Mouse (Mus musculus) ovary, postnatal 36 days (tissue): ENCODE measurements around the gene Bglap2.
"Not testable (repeated sequence)": the region's sequence is repeated elsewhere in the genome, so short reads cannot be mapped to it uniquely, and the experiment has no call there.

Experiments
- DNase-seq: peaks from one replicate; pipeline ENCODE4 v3.0.0; 2022; ENCODE audit warnings: low spot score, mixed read lengths

Gene Bglap2

GRCm38 (mm10) chr3:88393776-88394375, 15.4 kb upstream of the Bglap2 start:
- no peak for DNase-seq

GRCm38 (mm10) chr3:88384364-88384763, 5.9 kb upstream of the Bglap2 start, which contains the start of gene Bglap:
Gene Bglap, minus strand, starts transcription at chr3:88384464.
- no peak for DNase-seq

DNA sequence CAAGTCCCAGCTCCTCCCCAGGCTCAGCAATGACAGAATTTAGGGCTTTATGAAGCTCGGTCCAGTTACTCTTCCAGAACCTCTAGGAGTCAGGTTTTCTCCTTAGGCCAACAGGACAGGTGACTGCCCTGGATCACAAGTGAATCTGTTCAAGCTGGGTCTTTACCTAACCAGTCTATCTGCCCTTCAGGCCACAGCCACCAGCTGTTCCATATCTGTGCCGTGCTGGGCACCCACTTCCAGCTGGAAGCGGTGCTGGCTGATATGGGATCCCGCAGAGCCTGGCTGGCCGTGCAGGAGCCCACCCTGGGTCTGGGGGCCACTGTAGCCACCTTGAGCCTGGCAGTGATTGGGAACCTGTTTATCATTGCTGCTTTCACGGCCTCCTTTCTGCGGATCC, 3.9 kb upstream of the Bglap2 start:
- not testable (repeated sequence) for DNase-seq

DNA sequence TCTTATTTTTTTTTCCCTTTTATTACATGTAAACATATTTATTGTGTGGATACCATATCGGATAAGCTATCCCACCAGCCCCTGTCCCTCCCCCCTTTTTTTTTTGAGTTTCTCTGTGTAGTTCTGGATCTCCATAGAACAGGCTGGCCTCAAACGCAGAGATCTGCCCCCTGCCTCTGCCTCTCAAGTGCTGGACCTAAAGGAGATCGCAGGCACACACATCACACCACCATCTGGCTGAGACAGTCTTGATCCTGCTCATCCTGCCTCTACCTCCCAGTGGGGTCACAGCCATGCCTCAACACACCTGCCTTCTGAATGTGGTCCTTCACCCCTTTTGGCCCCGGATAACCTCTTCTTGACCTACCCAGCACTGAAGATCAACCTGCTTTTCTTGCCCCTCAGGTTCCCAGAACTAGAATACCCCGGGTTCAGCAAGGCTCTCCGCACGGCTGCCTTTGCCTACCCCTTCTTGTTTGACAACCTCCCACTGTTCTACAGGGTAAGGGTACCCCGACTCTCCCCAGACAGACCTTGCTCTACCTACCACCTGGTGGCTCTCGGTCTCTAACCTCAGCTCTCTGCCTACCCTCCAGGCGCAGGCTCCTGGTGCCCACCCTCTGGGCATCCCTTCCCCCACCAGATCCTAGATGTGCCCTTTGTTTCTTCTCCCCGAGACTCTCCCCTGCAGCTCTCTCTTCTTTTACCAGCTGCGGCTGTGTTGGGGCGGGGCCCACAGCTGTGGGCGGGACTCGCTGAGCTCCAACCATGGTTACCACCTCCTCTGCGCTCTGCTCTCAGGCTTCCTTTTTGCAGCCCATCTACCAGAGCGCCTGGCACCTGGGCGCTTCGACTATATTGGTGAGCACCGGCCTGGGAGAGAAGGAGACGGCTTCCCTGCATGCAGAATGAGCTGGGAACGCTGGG, 3.2 kb upstream of the Bglap2 start:
- not testable (repeated sequence) for DNase-seq

DNA sequence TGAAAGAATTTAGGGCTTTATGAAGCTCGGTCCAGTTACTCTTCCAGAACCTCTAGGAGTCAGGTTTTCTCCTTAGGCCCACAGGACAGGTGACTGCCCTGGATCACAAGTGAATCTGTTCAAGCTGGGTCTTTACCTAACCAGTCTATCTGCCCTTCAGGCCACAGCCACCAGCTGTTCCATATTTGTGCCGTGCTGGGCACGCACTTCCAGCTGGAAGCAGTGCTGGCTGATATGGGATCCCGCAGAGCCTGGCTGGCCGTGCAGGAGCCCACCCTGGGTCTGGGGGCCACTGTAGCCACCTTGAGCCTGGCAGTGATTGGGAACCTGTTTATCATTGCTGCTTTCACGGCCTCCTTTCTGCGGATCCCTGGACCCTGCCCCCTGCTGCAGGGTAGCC, 1.9 kb downstream of the Bglap2 start:
- peak; percentile 1 for DNase-seq

- DNase-seq: peak; percentile 24
These were observed 2.5 kb downstream of the Bglap2 start for GRCm38 (mm10) chr3:88375750-88376626.

DNA sequence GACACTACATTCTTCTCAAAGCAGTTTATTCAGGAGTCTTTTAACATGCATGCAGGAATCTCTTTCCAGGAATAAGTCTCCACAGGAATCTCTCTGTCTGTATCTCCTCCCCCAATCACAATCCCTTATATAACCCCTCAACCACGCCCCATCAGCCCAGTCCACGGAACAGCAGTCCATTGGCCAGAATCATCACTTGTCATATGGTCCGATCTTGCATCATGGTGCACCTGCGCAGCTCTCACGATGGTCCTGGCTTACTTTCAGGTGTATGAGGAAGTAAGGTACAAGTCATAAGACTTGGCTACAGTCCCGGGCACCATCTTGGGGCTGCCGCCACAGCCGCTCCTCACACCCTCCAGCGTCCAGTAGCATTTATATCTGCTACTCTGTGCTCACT, 5.9 kb downstream of the Bglap2 start, which contains the start of gene Bglap3:
Bglap3 (minus strand) TSS at position 101 of the 400 bp plus-strand sequence.
- not testable (repeated sequence) for DNase-seq

GRCm38 (mm10) chr3:88368511-88368910, 10.0 kb downstream of the Bglap2 start:
- DNase-seq: peak; percentile 2

GRCm38 (mm10) chr3:88367517-88367916, 11.0 kb downstream of the Bglap2 start:
- DNase-seq: not testable (repeated sequence)

DNA sequence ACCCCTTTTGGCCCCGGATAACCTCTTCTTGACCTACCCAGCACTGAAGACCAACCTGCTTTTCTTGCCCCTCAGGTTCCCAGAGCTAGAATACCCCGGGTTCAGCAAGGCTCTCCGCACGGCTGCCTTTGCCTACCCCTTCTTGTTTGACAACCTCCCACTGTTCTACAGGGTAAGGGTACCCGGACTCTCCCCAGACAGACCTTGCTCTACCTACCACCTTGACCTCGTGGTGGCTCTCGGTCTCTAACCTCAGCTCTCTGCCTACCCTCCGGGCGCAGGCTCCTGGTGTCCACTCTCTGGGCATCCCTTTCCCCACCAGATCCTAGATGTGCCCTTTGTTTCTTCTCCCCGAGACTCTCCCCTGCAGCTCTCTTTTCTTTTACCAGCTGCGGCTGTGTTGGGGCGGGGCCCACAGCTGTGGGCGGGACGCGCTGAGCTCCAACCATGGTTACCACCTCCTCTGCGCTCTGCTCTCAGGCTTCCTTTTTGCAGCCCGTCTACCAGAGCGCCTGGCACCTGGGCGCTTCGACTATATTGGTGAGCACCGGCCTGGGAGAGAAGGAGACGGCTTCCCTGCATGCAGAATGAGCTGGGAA, 11.6 kb downstream of the Bglap2 start:
- DNase-seq: peak; percentile 60

DNA sequence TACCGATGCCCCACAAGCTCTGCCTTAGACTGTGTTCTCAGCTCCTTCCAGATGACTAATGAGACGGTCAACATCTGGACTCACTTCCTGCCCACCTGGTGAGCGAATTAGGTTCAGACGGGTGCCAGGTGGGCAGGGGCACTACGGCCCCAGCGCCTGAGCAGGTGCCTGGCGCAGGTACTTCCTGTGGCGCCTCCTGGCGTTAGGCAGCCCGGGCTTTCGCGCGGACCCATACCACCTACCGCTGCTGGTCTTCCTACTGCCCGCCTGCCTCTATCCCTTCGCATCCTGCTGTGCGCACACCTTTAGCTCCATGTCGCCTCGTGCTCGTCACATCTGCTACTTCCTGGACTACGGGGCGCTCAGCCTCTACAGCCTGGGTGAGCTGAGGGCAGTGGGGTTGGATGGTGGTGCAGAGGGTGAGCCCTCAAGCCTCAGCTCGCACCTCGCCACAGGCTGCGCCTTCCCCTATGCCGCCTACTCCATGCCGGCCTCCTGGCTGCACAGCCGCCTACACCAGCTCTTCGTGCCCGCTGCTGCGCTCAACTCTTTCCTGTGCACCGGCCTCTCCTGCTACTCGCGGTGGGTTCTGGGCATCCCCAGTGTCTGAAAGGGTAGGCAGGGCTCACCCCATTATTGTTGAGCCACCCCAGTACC, 12.7 kb downstream of the Bglap2 start:
- DNase-seq: peak; percentile 5

- DNase-seq: peak; percentile 81
These were observed 14.2 kb downstream of the Bglap2 start, which contains the start of gene Paqr6 for GRCm38 (mm10) chr3:88364337-88364736. Gene Paqr6, plus strand, starts transcription at chr3:88364584.

GRCm38 (mm10) chr3:88363700-88364099, 14.8 kb downstream of the Bglap2 start:
- DNase-seq: no peak

DNA sequence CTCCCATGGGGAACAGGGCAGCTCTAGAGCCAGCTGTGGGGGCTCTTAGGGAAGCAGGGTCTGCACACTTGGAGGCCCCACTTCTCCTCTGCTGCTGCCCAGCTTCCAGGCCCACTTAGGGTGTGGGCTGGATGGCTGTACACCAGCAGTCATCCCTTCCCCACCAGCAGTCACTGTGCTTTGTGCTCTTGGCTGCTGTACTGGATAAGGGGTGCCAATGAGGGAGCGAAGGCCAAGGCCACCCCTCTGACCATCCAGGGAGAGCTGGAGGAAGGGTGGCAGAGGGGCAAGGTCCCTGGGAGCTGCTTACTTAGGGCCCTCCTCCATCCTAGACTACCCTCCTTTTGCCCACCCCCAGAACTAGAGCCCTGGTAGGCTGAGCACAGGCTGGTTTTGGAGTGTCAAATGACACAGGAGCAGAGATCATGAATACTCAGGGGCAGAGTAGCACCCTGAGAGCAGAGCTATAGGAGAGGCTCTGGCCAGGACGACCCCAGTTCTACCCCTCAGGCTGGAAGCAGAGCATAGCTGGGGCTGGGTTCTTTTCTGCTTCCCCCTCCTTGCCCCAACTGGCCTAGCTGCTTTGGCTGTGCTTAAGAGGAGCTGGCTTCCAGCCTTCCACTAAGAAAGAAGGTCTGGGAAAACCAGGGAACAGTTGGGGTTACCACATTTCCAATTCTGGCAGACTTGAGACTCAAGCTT, 16.7 kb downstream of the Bglap2 start:
- DNase-seq: no peak

DNA sequence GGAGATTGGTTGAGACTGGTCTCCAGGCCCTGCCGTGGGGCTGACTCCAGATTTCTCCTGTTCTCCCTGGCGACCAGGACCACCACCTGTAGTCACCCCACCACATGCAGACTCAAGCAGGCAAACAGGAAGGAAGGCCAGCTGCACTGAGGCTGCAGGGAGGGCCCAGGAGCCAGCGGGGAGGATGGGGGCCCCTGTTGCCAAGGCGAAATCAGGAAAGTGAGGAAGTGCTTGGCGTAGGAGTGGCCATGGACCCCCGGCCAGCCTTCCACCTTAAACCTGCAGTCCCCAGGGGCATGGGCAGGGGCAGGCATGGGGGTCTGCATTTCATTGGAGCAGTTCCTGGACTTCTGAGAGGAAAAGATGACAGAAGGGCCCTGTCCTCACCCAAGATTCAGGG, 17.4 kb downstream of the Bglap2 start:
- DNase-seq: no peak

DNA sequence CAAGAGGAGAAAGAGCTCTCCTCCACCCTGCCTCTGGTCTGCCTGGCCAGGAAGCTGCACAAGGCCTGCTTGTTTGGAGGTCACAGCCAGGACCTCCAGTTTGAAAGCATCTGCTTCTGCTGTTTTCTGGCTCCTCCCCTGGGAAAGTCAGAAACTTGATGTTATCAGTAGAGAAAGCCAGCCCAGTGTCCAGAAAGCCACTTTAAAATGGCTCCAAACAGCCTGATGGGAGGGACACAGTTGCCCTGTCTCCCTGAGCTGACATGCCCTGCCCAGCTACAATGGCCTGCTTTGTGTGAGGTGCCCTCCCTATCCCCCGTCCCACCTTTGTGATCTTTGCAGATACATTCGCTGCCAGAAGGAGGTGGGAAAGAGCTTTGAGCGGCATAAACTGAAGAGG, 18.5 kb downstream of the Bglap2 start:
- DNase-seq: no peak

DNA sequence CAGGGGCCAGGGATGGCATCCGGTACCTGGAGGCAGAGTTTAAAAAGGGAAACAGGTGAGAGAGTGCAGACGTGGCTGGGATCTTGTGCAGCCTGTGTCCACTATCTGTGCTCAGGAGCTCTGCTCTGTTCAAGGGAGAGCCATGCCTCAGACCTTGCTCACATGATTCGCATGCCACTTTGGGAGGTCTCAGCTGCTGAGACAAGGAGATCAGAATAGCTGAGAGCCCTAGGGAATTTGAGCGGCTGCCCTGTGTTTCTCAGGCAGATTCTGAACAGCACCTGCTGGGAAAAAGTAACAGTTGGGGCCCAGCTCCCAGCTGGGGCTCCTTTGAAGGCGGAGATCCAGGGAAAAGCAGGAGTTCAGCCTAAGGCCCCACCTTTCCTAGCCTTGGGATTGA, 18.9 kb downstream of the Bglap2 start:
- DNase-seq: no peak

GRCm38 (mm10) chr3:88354396-88355165, 23.9 kb downstream of the Bglap2 start:
- DNase-seq: no peak

GRCm38 (mm10) chr3:88352907-88353306, 25.6 kb downstream of the Bglap2 start:
- DNase-seq: no peak

GRCm38 (mm10) chr3:88350732-88351131, 27.8 kb downstream of the Bglap2 start:
- no peak for DNase-seq
